Mouse (Mus musculus) cortical plate, adult 2 months (tissue): ENCODE measurements around the gene Egln2.

Source experiments
- CTCF ChIP-seq: fragments of 200-500 bp; IDR thresholded peaks from 2 replicates; pipeline ENCODE4 v1.5.1; 2011; ENCODE audit warnings: mild to moderate bottlenecking, control low read depth, low read length; ENCODE audit not compliant: insufficient read depth; ENCODE audit errors: extremely low read depth
- POLR2A ChIP-seq: fragments of 200-500 bp; IDR thresholded peaks from 2 replicates; pipeline ENCODE4 v1.6.1; 2011; ENCODE audit warnings: mild to moderate bottlenecking, low read length, control low read depth; ENCODE audit not compliant: insufficient read depth; ENCODE audit errors: extremely low read depth

DNA sequence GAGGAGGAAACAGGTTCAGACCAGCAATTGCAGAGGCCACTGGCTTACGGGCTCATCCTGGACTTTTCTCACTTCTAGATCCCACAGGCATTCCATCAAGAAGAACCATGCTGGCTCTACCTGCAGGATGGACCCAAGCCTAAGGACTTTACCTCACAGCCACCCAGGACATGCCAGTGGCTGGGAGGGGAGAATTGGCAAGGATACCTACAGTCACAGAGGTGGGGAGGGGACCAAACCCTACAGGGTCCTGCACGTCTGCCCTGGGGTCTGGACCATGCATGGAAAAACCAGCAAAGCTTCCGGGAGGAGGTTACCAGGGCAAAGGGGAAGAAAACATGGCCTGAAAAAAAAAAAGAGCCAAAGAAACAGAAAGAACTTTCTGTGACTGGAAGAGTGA, 4.4 kb upstream of the Egln2 start:
- TF ChIP-seq POLR2A = no peak
- no peak for TF ChIP-seq CTCF
